Mouse (Mus musculus) embryonic facial prominence, embryonic 12.5 days (tissue): ENCODE measurements at regions not wholly inside any gene's neighbourhood (a gene's known extent, or its start where the extent isn't known, plus 50 kb on each side); places are given as distances from the start of the nearest gene placed in this dataset.

Experiments
- ATAC-seq: fragments of 200-750 bp; cut with Nextera tagmentation; 2 replicates; pipeline ENCODE4 v1.8.0; 2017; ENCODE audit not compliant: insufficient number of reproducible peaks, insufficient read depth, low FRiP score, low TSS enrichment
- H3K27ac ChIP-seq: fragments of 300-500 bp; sonication (generic); 2 replicates; pipeline ENCODE4 v1.5.1; 2016; ENCODE audit warnings: mild to moderate bottlenecking
- H3K27me3 ChIP-seq: fragments of 300-500 bp; sonication (generic); 2 replicates; pipeline ENCODE4 v1.6.1; 2016; ENCODE audit warnings: mild to moderate bottlenecking, moderate library complexity
- H3K36me3 ChIP-seq: fragments of 300-500 bp; sonication (generic); 2 replicates; pipeline ENCODE4 v1.6.1; 2016; ENCODE audit warnings: mild to moderate bottlenecking
- H3K4me1 ChIP-seq: fragments of 300-500 bp; sonication (generic); 2 replicates; pipeline ENCODE4 v1.6.1; 2016
- H3K4me2 ChIP-seq: fragments of 300-500 bp; sonication (generic); replicated peaks from 2 replicates; pipeline ENCODE4 v1.6.1; 2016; ENCODE audit warnings: mild to moderate bottlenecking, moderate library complexity
- H3K4me3 ChIP-seq: fragments of 300-500 bp; sonication (generic); 2 replicates; pipeline ENCODE4 v1.5.1; 2016; ENCODE audit warnings: mild to moderate bottlenecking
- H3K9ac ChIP-seq: fragments of 300-500 bp; sonication (generic); 2 replicates; pipeline ENCODE4 v1.6.1; 2016; ENCODE audit warnings: mild to moderate bottlenecking, moderate library complexity
- H3K9me3 ChIP-seq: fragments of 300-500 bp; sonication (generic); 2 replicates; pipeline ENCODE4 v1.6.1; 2016; ENCODE audit warnings: mild to moderate bottlenecking, moderate library complexity
- WGBS: fragments of 180-500 bp; shearing (Covaris S2); methylation state at CpG from one replicate; pipeline ENCODE4 v1.1.7; 2016; 5-methylcytosine and 5-hydroxymethylcytosine counted together

DNA sequence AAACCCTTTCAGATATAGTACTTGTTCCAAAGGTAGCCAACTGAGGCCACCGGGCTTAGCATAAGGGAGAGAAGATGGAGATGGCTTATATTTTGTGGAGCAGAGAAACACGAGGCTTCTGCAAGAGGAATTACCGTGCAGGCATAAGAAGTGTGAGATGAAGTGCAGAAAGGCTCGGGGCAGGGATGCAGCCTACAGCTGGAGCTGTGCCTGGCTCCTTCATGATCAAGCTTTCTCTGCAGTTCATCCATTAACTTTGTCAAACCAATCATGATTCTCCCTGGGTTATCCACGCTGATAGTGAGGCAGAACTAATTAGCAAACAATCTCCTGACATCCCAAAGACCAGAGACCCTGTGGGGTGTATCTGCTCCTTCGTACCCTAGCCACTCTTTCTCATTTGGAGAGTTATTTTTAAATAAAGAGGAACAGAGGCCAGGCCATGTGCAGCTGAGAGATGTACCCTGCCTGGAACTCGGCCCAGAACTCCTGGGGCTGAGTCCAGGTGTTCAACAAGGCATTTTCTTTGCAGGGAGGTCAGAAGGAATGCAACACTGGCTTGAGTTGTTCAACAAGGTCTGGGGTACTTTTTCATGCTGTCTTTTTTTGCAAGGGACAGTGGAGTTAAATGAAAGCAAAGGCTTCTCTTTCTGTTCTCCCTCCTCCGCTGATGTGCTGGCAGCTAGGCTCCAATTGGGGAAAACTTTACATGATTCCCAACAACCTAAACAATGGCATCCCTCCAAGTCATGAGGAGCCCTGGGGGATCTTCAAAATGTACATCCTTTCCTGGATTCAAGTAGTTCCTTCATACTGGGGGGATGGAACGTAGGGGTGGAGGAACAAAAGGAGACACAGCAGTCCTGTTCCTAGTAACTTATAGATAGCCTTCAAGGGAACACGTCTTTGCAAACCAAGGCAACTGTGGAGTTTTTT, 610.4 kb upstream of the Fam92a start:
- ATAC-seq = no peak
- H3K4me3 ChIP-seq = no peak overlapping the region
- WGBS = 62% methylated on average over 10 of the region's 10 CpGs

DNA sequence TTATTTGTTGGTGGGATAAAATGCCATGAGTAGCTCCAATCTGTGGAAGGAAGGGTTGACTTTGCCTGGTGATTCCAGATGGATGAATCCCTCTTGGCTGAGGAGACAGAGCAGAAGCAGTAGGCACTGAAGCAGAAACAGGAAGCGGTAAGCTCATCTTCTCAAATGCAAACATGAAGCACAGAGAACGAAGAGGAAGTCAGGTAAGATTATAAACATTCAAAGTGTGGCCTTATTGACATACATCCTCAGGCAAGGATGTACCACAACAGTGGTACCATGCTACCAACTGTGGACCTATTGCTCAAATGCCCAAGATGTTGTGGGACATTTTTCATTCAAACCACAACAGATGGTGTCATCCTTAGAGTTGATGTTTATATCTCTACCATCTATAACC, 608.4 kb upstream of the Fam92a start:
- 92% methylated on average over 2 of the region's 2 CpGs for WGBS
- no peaks in the 10 kb centered on the region for H3K9me3 ChIP-seq
- ATAC-seq = no peak
- H3K4me3 ChIP-seq = no peak overlapping the region
- H3K27ac ChIP-seq = no peak overlapping the region
- no peaks in the 10 kb centered on the region for H3K27me3 ChIP-seq
- H3K4me2 ChIP-seq = no peak overlapping the region
- H3K4me1 ChIP-seq = peaks cover 11% of the 10 kb centered on the region
- H3K36me3 ChIP-seq = no peaks in the 10 kb centered on the region
- H3K9ac ChIP-seq = no peak overlapping the region

More for the DNA sequence above, 610.4 kb upstream of the Fam92a start:
- Histone ChIP-seq H3K9ac (no peak overlapping the region), H3K27ac (no peak overlapping the region), H3K9me3 (no peaks in the 10 kb centered on the region), H3K27me3 (no peaks in the 10 kb centered on the region), H3K4me2 (no peak overlapping the region), H3K36me3 (no peaks in the 10 kb centered on the region), H3K4me1 (peaks cover 12% of the 10 kb centered on the region; the same call in 1 of the 2 replicates)

DNA sequence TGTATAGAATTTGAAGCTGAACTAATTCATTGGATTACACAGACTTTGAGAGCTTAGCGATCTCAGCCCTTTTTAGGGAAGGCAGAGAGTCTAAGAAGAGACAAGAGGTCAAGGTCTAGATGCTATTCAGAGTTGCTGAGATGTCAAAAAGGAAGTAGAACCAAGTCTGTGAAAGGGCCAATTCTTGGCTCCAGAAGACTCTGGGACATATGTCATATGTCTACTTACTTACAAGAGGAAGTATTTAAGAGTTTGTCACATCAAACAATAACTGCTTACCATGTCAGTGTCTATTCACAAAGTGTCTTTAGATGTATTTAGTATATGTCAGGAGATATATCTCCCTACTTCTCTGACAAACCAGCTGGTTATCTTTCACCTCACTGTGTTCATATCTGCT, 607.4 kb upstream of the Fam92a start:
- no peaks in the 10 kb centered on the region for H3K27me3 ChIP-seq
- no peak overlapping the region for H3K4me2 ChIP-seq
- peaks cover 19% of the 10 kb centered on the region for H3K4me1 ChIP-seq
- H3K9me3 ChIP-seq = no peaks in the 10 kb centered on the region
- no peaks in the 10 kb centered on the region for H3K36me3 ChIP-seq
- ATAC-seq = no peak
- WGBS = 77% methylated on average over 1 of the region's 1 CpGs
- no peak overlapping the region for H3K27ac ChIP-seq
- no peak overlapping the region for H3K9ac ChIP-seq
- H3K4me3 ChIP-seq = no peak overlapping the region

DNA sequence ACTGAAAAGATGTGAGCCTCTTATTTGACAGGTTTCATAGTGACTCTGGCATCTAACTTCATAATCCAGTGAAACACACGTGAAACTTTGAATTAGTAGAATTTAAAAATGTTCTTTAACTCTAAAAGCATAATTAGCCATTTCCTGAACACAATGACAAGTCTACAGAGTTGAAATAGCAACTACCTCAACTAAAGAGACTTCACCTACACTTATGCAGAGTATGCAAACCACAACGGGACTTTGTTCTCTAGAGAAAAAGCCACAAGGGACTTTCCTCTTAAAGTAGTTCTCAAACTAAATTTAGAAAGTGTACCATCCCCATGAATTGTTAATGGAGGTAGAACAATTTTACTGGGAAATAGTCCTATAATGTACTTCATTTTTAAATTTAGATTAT, 606.3 kb upstream of the Fam92a start:
- Histone ChIP-seq H3K9ac (no peak overlapping the region), H3K27ac (no peak overlapping the region), H3K4me2 (no peak overlapping the region), H3K36me3 (no peaks in the 10 kb centered on the region), H3K9me3 (no peaks in the 10 kb centered on the region), H3K4me3 (no peak overlapping the region), H3K4me1 (peaks cover 26% of the 10 kb centered on the region), H3K27me3 (no peaks in the 10 kb centered on the region)
- ATAC-seq = no peak
- WGBS = 59% methylated on average over 2 of the region's 2 CpGs

GRCm38 (mm10) chr4:12776217-12776578, 604.4 kb upstream of the Fam92a start:
- H3K27ac ChIP-seq = no peak overlapping the region
- no peaks in the 10 kb centered on the region for H3K9me3 ChIP-seq
- no peaks in the 10 kb centered on the region for H3K36me3 ChIP-seq
- no peak overlapping the region for H3K4me2 ChIP-seq
- H3K4me1 ChIP-seq = peaks cover 21% of the 10 kb centered on the region
- no peak overlapping the region for H3K9ac ChIP-seq
- no peak overlapping the region for H3K4me3 ChIP-seq
- H3K27me3 ChIP-seq = no peaks in the 10 kb centered on the region
- 40% methylated on average over 2 of the region's 2 CpGs for WGBS
- ATAC-seq = no peak

GRCm38 (mm10) chr4:12775524-12776216, 603.9 kb upstream of the Fam92a start:
- H3K4me2 ChIP-seq = no peak overlapping the region
- H3K4me1 ChIP-seq = peaks cover 21% of the 10 kb centered on the region
- H3K27ac ChIP-seq = no peak overlapping the region
- WGBS = 36% methylated on average over 3 of the region's 3 CpGs
- no peak overlapping the region for H3K9ac ChIP-seq
- no peaks in the 10 kb centered on the region for H3K36me3 ChIP-seq
- H3K27me3 ChIP-seq = no peaks in the 10 kb centered on the region
- H3K9me3 ChIP-seq = no peaks in the 10 kb centered on the region
- 0 out of 2 replicates have a peak, but pooled peaks have one; percentile 47 for ATAC-seq
- no peak overlapping the region for H3K4me3 ChIP-seq

- no peak overlapping the region for H3K4me2 ChIP-seq
- 0 out of 2 replicates have a peak overlapping the region, but pooled peaks have one; percentile 3 for H3K27ac ChIP-seq
- no peak overlapping the region for H3K9ac ChIP-seq
- no peaks in the 10 kb centered on the region for H3K9me3 ChIP-seq
- 46% methylated on average over 4 of the region's 4 CpGs for WGBS
- H3K4me1 ChIP-seq = peaks cover 25% of the 10 kb centered on the region
- no peaks in the 10 kb centered on the region for H3K27me3 ChIP-seq
- ATAC-seq = no peak
- H3K4me3 ChIP-seq = no peak overlapping the region
- no peaks in the 10 kb centered on the region for H3K36me3 ChIP-seq
These were observed 603.3 kb upstream of the Fam92a start for GRCm38 (mm10) chr4:12775090-12775489.

DNA sequence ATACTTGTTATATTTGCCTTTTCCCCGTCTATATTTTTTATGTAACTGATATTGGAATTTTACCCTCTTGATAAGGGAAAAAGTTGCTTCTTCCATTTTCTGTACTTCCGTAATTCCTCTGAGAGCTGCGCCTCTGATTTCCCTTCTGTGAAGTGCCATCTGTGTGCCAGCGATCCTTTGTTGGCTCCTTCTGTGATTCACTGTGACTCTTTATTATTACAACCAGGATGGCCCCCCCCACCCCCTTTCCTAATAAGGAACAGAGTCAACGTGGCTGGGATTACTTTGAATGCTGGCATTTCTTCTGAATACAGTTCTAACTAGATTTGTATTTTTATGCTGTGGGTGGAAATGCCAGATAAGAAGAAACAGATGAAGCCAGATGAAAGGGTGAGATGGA, 602.9 kb upstream of the Fam92a start:
- 0 out of 2 replicates have a peak overlapping the region, but pooled peaks have one; percentile 3 for H3K27ac ChIP-seq
- ATAC-seq = no peak
- no peaks in the 10 kb centered on the region for H3K27me3 ChIP-seq
- no peak overlapping the region for H3K4me2 ChIP-seq
- H3K36me3 ChIP-seq = no peaks in the 10 kb centered on the region
- H3K4me3 ChIP-seq = no peak overlapping the region
- H3K9ac ChIP-seq = no peak overlapping the region
- WGBS = 26% methylated on average over 5 of the region's 5 CpGs
- peaks cover 26% of the 10 kb centered on the region for H3K4me1 ChIP-seq
- no peaks in the 10 kb centered on the region for H3K9me3 ChIP-seq

GRCm38 (mm10) chr4:12773201-12773600, 601.4 kb upstream of the Fam92a start:
- no peak overlapping the region for H3K27ac ChIP-seq
- H3K4me1 ChIP-seq = peaks cover 26% of the 10 kb centered on the region
- H3K4me2 ChIP-seq = no peak overlapping the region
- no peaks in the 10 kb centered on the region for H3K27me3 ChIP-seq
- 56% methylated on average over 7 of the region's 7 CpGs for WGBS
- ATAC-seq = no peak
- H3K36me3 ChIP-seq = no peaks in the 10 kb centered on the region
- no peaks in the 10 kb centered on the region for H3K9me3 ChIP-seq
- H3K4me3 ChIP-seq = no peak overlapping the region
- no peak overlapping the region for H3K9ac ChIP-seq

GRCm38 (mm10) chr4:12770131-12770780, 598.4 kb upstream of the Fam92a start:
- Histone ChIP-seq H3K9ac (no peak overlapping the region), H3K36me3 (no peaks in the 10 kb centered on the region), H3K27ac (no peak overlapping the region), H3K27me3 (no peaks in the 10 kb centered on the region), H3K4me2 (no peak overlapping the region), H3K9me3 (no peaks in the 10 kb centered on the region), H3K4me3 (no peak overlapping the region), H3K4me1 (peaks cover 20% of the 10 kb centered on the region)
- 27% methylated on average over 5 of the region's 5 CpGs for WGBS
- ATAC-seq = no peak

DNA sequence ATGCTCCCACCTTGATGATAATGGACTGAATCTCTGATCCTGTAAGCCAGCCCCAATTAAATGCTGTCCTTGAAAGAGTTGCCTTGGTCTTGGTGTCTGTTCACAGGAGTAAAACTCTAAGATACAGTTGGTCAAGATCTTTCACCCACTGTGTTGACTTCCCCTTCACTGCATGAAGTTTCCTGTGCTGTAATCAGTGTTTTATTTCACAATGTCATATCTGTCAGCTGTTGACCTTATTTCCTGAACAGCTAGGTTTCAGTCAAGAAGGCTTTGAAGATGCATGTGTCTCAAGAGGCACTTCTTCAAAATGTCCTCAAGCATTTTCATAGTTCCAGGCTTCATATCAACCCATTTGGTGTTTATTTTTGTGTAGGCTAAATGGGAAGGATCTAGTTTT, 597.3 kb upstream of the Fam92a start:
- no peak overlapping the region for H3K4me2 ChIP-seq
- no peaks in the 10 kb centered on the region for H3K36me3 ChIP-seq
- H3K27me3 ChIP-seq = no peaks in the 10 kb centered on the region
- H3K27ac ChIP-seq = no peak overlapping the region
- H3K4me1 ChIP-seq = peaks cover 11% of the 10 kb centered on the region; the same call in 1 of the 2 replicates
- no peak for ATAC-seq
- H3K9ac ChIP-seq = no peak overlapping the region
- no peaks in the 10 kb centered on the region for H3K9me3 ChIP-seq
- H3K4me3 ChIP-seq = no peak overlapping the region
